ENCODE assay signal across 26 mouse cellular contexts in the genomic region with DNA sequence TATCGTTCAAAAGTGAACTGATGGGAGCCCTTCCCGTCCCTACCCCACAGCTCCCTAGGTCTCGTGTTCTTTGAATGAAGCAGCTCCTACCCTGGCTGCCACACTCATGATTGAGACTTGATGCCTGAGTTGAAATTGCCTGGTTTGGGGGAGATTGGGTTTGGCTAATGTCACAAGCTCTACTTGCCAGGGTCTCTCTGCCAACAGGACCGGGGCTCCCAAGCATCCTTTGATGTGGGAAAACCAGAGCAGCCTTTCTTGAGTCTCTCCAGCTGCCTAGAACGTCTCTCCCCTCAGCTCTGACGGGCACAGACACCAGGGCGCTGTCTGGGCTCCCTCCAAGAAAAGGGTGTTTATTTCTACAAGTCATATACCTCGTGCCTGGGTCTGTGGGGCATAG. TPM values are rescaled to one million over a fixed set of nuclear protein-coding genes. Genes with fewer than 3 reads are reported as not detected.
DNase-seq lines count a peak whose midpoint lies in the region; ATAC-seq and TF ChIP-seq lines count a peak whose summit lies in the region.
"Had no signal": no experiment of that assay in that cellular context is flagged by ENCODE, and none has a peak within 500 bp of the region (broad histone marks: within the 10 kb centered on the region; RNA-seq: fewer than 3 reads in every experiment).

No protein-coding gene starts in this region.

- H3K4me1 ChIP-seq in forebrain, postnatal 0 days (ENCODE audit: insufficient read depth): no peaks in the 10 kb centered on the region
- no peaks in the 10 kb centered on the region for H3K4me1 ChIP-seq in forebrain, embryonic 11.5 days (replicated peaks; ENCODE audit: control insufficient read depth, insufficient read depth, low read length)
- peaks cover 8% of the 10 kb centered on the region; the same call in 1 of the 2 replicates for H3K4me1 ChIP-seq in spleen, adult 2 months (ENCODE audit: control insufficient read depth, insufficient read depth, insufficient read length)
- H3K4me1 ChIP-seq: forebrain, embryonic 12.5 days; forebrain, embryonic 15.5 days; heart, embryonic 12.5 days; heart, embryonic 15.5 days had no signal

- no peak overlapping the region for H3K9ac ChIP-seq in forebrain, postnatal 0 days
- no peak overlapping the region for H3K9ac ChIP-seq in forebrain, embryonic 11.5 days (ENCODE audit: low read length)
- H3K9ac ChIP-seq: embryonic facial prominence, embryonic 15.5 days; forebrain, embryonic 12.5 days; forebrain, embryonic 15.5 days; heart, embryonic 12.5 days; heart, embryonic 15.5 days; hindbrain, embryonic 14.5 days had no signal

- H3K27me3 ChIP-seq in forebrain, postnatal 0 days (ENCODE audit: insufficient read depth, low read length): no peaks in the 10 kb centered on the region
- H3K27me3 ChIP-seq in forebrain, embryonic 11.5 days (ENCODE audit: control insufficient read depth, insufficient read depth, low read length): no peaks in the 10 kb centered on the region
- H3K27me3 ChIP-seq in spleen, adult 2 months (ENCODE audit: control insufficient read depth, insufficient read depth, low read length): no peaks in the 10 kb centered on the region
- H3K27me3 ChIP-seq: CH12.LX; embryonic facial prominence, embryonic 15.5 days; forebrain, embryonic 12.5 days; forebrain, embryonic 15.5 days; heart, embryonic 12.5 days; heart, embryonic 15.5 days; Patski had no signal

- no peak overlapping the region for H3K27ac ChIP-seq in forebrain, postnatal 0 days (ENCODE audit: low read depth, low read length)
- no peak overlapping the region for H3K27ac ChIP-seq in forebrain, embryonic 11.5 days (ENCODE audit: low read depth, low read length)
- H3K27ac ChIP-seq in layer of hippocampus, adult 2 months: peak overlapping the region; percentile 67; the same call in 1 of the 2 replicates
- peak overlapping the region; percentile 51; the same call in 1 of the 2 replicates for H3K27ac ChIP-seq in spleen, adult 2 months (ENCODE audit: insufficient read depth, low read length)
- H3K27ac ChIP-seq: embryonic facial prominence, embryonic 15.5 days; forebrain, embryonic 12.5 days; forebrain, embryonic 15.5 days; heart, embryonic 15.5 days; hindbrain, embryonic 14.5 days had no signal

- DNase-seq in forebrain, postnatal 0 days: no peak
- DNase-seq in forebrain, embryonic 11.5 days (ENCODE audit: low spot score): no peak
- peak in 1 of 2 experiments; percentile 30 for DNase-seq in layer of hippocampus, adult 2 months (ENCODE audit: low spot score in 2 of 2)
- DNase-seq in layer of hippocampus, postnatal 25 days (ENCODE audit: extremely low spot score in 1 of 2, low spot score in 1 of 2): no peak
- no peak for DNase-seq in spleen, adult 2 months (ENCODE audit: low read depth in 1 of 2, low spot score in 2 of 2)
- DNase-seq in spleen, postnatal 4 days (ENCODE audit: low spot score in 2 of 2): no peak
- DNase-seq in adrenal gland, postnatal 10 days: no peak
- DNase-seq: adrenal gland, postnatal 14 days; B cell, adult 2 months; cerebellum, adult 11-12 months; cerebellum, adult 8-10 months; cerebellum, postnatal 36 days; embryo, embryonic 11 days; gastrocnemius, postnatal 25 days; heart, adult 18-20 months; heart, postnatal 10 days; heart, postnatal 36 days had no signal

- no peaks in the 10 kb centered on the region for H3K9me3 ChIP-seq in forebrain, postnatal 0 days (ENCODE audit: low read length)
- no peaks in the 10 kb centered on the region for H3K9me3 ChIP-seq in forebrain, embryonic 11.5 days (ENCODE audit: control insufficient read depth, low read length)
- H3K9me3 ChIP-seq: embryonic facial prominence, embryonic 15.5 days; forebrain, embryonic 12.5 days; forebrain, embryonic 15.5 days; G1E; heart, embryonic 15.5 days had no signal

- no peak for TF ChIP-seq POLR2A in spleen, adult 2 months (IDR thresholded peaks at IDR 0.05; ENCODE audit: low read depth, low read length)

- H3K36me3 ChIP-seq in forebrain, postnatal 0 days (ENCODE audit: insufficient read depth): peaks cover 38% of the 10 kb centered on the region
- no peaks in the 10 kb centered on the region; the same call in 1 of the 2 replicates for H3K36me3 ChIP-seq in forebrain, embryonic 11.5 days (ENCODE audit: control insufficient read depth, insufficient read depth, low read length)
- peaks cover 32% of the 10 kb centered on the region for H3K36me3 ChIP-seq in spleen, adult 2 months (ENCODE audit: control insufficient read depth, insufficient read depth, low read length)

- peak; percentile 58 for ATAC-seq in forebrain, postnatal 0 days
- no peak for ATAC-seq in forebrain, embryonic 11.5 days (replicated peaks; ENCODE audit: low FRiP score)
- ATAC-seq: forebrain, embryonic 15.5 days; Patski had no signal

- no peak for TF ChIP-seq CTCF in forebrain, postnatal 0 days (IDR thresholded peaks at IDR 0.05; ENCODE audit: low read depth)
- TF ChIP-seq CTCF in layer of hippocampus, adult 2 months (conservative IDR thresholded peaks at IDR 0.05): no peak
- TF ChIP-seq CTCF in spleen, adult 2 months (IDR thresholded peaks at IDR 0.05; ENCODE audit: extremely low read depth, insufficient read depth, insufficient read length, insufficient replicate concordance): no peak

- H3K4me3 ChIP-seq in forebrain, postnatal 0 days (ENCODE audit: low read depth, low read length): no peak overlapping the region
- H3K4me3 ChIP-seq in forebrain, embryonic 11.5 days (ENCODE audit: low read depth, low read length): no peak overlapping the region
- no peak overlapping the region for H3K4me3 ChIP-seq in layer of hippocampus, adult 2 months
- H3K4me3 ChIP-seq in spleen, adult 2 months (ENCODE audit: extremely low read depth, insufficient read depth, insufficient read length): no peak overlapping the region
- H3K4me3 ChIP-seq: embryonic facial prominence, embryonic 15.5 days; forebrain, embryonic 12.5 days; forebrain, embryonic 15.5 days; heart, embryonic 12.5 days; heart, embryonic 15.5 days had no signal

- 61% methylated on average over 8 of the region's 8 CpGs for WGBS in forebrain, postnatal 0 days
- 88% methylated on average over 8 of the region's 8 CpGs for WGBS in forebrain, embryonic 11.5 days
- 73% methylated on average over 8 of the region's 8 CpGs for WGBS in spleen, adult 2 months

- H3K4me2 ChIP-seq in forebrain, postnatal 0 days (ENCODE audit: low read depth): no peak overlapping the region
- no peak overlapping the region for H3K4me2 ChIP-seq in forebrain, embryonic 11.5 days (ENCODE audit: low read depth, low read length, severe bottlenecking)
- H3K4me2 ChIP-seq: embryonic facial prominence, embryonic 15.5 days; forebrain, embryonic 12.5 days; forebrain, embryonic 15.5 days; heart, embryonic 12.5 days; heart, embryonic 15.5 days; hindbrain, embryonic 14.5 days had no signal

RNA-seq across cellular contexts. Expression of a gene that starts 44.2 kb away (rescaled TPM):
- total RNA-seq in forebrain, postnatal 0 days (2014; rRNA removed): 176 and 191 TPM in 2 replicates
- polyA plus RNA-seq in forebrain, postnatal 0 days (2015; fragmentation: Nextera tagmentation; extraction: Ambion mirVana): 28.9 and 29.4 TPM in 2 replicates
- 13.3 and 16.7 TPM in 2 replicates for polyA plus RNA-seq in forebrain, embryonic 11.5 days (2014; fragmentation: Nextera tagmentation; extraction: Ambion mirVana)
- total RNA-seq in layer of hippocampus, adult 2 months (2021): 100 to 1,000 TPM; 206 to 215 TPM
- 100 to 1,000 TPM; 206 to 232 TPM for total RNA-seq in layer of hippocampus, postnatal 25 days (2021)
- 52.8 and 63.3 TPM in 2 replicates for polyA plus RNA-seq in spleen, adult 2 months (2012; rRNA removed)
- 100 to 1,000 TPM; 174 to 180 TPM for total RNA-seq in adrenal gland, postnatal 10 days (2021)

Comparison
In these comparisons a context has a peak if more than half of its experiments do, and no peak if none do; other contexts are left out.
1. H3K27ac ChIP-seq: peak in layer of hippocampus, adult 2 months (single experiment) and spleen, adult 2 months (single experiment); none in forebrain, postnatal 0 days (single experiment) and forebrain, embryonic 11.5 days (single experiment).